Mouse (Mus musculus) CD8-positive naive resting alpha-beta T cell, adult 2 months (primary cell): ENCODE results near the gene Rimbp2.

Source experiments
- DNase-seq, 2 experiments: peaks; one replicate each; pipeline ENCODE4 v3.0.0; 2022; ENCODE audit warnings: low read depth in 2 of 2, low spot score in 2 of 2

Gene Rimbp2

GRCm38 (mm10) chr5:128935359-128935899 is 17.9 kb downstream of the Rimbp2 start:
- DNase-seq = no peak

GRCm38 (mm10) chr5:128932776-128933175 is 20.5 kb downstream of the Rimbp2 start:
- no peak for DNase-seq

DNA sequence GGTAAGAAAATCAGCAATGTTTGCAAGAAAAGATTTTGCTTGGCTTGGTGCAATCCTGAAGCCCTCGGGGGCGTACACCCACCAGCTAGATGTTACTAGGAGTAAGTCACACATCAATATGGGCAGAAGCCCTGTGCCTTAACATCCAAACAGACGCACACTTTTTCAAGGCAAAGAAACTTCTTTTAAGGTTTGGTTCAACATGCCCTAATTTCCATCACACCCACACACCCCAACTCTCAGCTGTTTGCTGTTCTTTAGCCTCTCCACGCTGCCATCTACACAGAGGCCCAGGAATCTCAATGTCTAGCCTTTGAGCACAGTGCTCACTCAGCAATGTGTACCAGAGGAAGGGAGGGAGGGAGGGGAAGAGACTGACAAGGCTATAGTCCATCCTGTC is 28.2 kb downstream of the Rimbp2 start:
- no peak for DNase-seq

GRCm38 (mm10) chr5:128920112-128920511 is 33.2 kb downstream of the Rimbp2 start:
- DNase-seq = no peak

- no peak for DNase-seq
These were observed 35.9 kb downstream of the Rimbp2 start for GRCm38 (mm10) chr5:128917116-128917959.

- no peak for DNase-seq
These were observed 39.5 kb downstream of the Rimbp2 start for GRCm38 (mm10) chr5:128913820-128914219.

DNA sequence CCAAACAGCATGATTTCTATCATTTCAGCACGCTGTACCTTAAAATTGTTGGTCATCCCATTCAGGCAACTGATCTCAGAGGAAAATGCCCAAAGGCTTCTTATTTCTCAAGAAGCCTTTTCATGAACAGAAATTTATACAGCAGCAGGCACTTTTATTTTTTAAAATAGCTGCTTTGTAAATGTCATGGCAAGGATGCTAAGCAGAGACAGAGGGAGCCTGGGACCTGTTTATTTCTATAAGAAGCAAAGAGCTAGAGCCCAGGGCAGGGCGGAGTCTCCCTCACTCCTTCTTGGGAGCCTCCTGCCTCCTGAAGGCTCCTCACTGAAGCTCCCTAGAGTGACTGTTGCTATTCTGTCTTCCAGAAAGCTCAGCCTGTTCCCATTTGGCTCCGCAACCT is 40.9 kb downstream of the Rimbp2 start:
- no peak for DNase-seq

DNA sequence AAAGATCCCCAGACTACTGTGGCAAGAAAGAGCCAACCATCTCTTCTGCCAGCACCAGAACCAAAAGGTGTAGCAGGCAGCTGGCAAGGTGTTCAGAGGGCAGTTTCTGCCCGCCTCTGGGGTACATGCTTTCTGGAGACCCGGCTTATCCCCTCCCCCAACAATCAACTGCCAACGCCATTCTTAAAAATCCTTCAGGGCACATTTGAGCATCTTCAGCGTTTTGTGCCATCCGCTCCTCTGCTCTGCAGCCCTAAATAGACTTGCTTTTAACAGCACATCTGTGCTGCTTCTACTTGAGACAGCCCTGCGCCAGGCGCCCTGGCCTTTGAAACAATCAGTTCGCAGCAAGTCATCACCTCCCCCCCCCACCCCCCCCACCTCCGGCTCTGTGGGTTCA is 41.7 kb downstream of the Rimbp2 start:
- DNase-seq = no peak

DNA sequence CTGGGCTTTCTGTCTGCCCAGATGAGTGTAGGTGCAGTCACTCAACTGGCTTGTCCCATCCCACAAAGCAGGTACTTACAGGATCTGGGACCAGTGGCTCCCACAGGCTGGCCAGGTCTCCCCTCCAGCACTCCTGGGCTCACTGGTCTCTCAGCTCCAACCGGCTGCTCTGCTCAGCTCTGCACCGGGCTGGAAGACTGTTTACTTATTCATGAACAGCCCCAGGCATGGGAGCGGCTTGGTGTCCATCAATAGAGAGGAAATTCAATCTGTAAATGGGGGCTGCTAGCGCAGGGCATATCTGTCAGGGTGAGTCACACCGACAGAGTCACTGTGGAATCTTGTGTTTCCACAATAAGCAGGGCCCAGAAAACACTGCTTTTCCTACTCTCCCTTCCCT is 49.2 kb downstream of the Rimbp2 start:
- no peak for DNase-seq

GRCm38 (mm10) chr5:128903120-128903519 is 50.2 kb downstream of the Rimbp2 start:
- no peak for DNase-seq

GRCm38 (mm10) chr5:128899971-128900370 is 53.3 kb downstream of the Rimbp2 start:
- no peak for DNase-seq

DNA sequence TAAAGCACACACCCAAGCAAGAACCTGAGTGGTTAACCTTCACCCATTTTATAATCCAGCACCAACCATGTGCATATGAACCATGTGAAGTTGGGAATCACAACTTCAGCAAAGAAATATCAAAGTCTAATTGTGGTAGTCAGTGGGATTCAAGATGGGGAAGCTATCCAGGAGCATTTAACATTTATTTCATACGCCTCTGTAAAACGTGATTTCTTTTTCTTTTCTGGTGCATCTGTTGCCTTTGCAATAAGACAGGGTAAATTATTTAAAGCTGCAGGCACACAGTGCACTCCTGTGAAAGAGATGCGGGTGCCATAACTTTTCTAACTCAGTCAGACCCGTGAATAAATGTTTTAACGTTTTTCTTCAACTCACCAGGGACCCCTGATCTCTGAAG is 58.4 kb downstream of the Rimbp2 start:
- DNase-seq = no peak

DNA sequence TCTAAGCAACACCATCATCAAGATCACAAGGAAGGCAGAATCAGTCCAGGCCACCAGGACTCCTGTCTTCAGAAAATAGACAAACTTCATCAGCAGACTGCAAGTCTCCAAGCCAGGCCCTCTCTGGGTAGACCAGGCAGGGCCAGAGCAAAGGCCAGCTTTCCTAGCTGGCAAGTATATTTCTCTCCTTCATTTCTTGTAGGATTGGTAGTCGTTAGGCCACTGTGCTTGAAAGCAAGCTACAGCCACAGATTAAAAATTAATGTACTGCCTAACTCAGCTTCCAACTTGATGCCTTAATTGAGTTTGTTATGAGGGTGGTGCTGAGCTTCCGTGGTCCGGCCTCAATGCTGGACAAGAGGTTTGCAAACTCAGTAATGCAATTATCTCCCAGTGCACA is 65.7 kb downstream of the Rimbp2 start:
- no peak for DNase-seq

GRCm38 (mm10) chr5:128884320-128884719 is 69.0 kb downstream of the Rimbp2 start:
- DNase-seq = no peak

GRCm38 (mm10) chr5:128879092-128879491 is 74.2 kb downstream of the Rimbp2 start:
- no peak for DNase-seq

DNA sequence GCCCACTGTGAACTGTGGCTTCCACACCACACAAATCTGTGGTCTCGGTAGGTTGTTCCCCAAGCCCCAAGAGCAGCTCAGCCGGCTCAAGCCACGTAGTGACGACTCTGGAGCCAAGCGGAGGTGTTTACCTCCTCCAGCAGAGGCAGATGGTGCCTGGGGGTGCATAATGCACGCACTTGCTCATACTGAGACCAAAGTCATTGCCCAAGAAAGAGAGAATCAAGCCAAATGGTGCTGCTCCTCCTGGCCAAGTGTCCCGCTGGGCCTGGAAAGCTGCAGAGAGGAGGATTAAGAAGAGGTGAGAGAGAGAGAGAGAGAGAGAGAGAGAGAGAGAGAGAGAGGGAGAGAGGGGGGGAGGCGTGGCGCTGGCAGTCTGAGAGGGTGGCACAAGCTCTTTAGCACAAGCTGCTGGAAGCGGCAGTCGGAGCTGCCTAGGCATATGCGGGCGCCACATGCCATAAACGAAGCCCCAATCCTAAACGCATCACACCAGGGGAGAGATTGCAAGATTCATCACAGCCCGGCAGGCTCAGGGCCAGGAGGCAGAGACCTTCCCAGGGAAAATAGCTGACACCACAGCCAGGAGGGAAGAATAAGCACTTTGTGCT is 75.8 kb downstream of the Rimbp2 start:
- no peak for DNase-seq

GRCm38 (mm10) chr5:128871706-128872105 is 81.6 kb downstream of the Rimbp2 start:
- no peak for DNase-seq

- DNase-seq = no peak
These were observed 86.5 kb downstream of the Rimbp2 start for GRCm38 (mm10) chr5:128866811-128867210.

DNA sequence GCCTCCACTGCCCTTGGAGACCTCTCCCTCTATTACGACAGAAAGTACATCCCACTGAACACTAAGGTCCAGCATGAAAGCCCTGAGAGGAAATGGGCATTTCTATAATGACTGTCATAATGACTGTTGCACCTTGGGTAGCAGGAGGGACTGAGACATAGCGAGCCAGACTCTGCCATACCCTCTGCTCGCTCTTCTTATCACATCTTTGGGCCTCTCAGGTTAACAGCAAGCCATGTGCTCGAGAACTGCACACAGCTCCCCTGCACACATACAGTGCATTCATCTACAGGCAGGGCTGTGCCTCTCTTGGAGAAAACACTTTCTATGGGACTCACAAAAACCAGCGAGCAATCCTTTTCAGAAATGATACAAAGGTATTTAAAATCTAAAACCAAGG is 87.0 kb downstream of the Rimbp2 start:
- no peak for DNase-seq

- DNase-seq = no peak
These were observed 89.8 kb downstream of the Rimbp2 start for GRCm38 (mm10) chr5:128863497-128863896.

DNA sequence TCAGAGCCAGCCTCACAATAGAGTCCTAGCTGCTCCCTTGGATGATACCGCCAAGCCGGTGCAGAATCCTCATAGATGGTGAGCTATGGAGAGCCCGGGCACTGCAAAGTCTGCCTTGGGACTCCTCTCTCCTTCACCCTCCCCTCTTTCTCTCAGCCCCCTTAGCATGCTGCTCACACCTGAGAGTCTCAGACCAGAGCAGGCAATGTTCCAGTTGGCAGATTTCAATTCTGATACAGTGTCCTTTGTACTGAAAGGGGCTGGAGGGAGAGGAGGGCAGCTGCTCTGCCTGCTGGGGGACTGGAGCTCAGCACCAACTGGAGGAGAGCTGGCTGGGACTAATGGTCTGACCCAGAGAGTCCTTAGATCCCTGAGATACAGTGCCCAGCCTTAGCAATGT is 92.4 kb downstream of the Rimbp2 start:
- no peak for DNase-seq

DNA sequence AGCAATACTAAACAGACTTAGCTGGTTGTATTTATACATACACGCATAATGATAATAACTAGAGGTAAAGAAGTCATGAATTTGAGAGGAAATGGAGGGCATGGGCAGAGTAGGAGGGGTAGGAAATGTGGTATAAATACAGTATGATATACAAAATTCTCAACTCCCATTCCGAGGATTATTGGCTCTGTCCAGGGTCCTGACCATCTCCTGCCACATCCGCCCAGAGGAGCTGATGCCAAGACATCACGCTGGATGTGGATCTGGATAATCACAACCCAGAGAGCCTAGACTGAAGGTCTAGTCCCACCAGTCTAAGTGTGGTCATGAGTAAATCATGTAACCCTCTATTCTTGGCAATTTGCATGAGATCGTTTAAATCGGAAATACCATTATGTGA is 100.5 kb downstream of the Rimbp2 start:
- DNase-seq = no peak
